Mouse (Mus musculus) embryonic fibroblast, embryonic 13.5 days (primary cell): ENCODE data around the gene Sema4b. TPM values are rescaled to one million over a fixed set of nuclear protein-coding genes. Genes with fewer than 3 reads are reported as not detected.

Experiments used
- H3K27ac ChIP-seq: 2 replicates; pipeline ENCODE4 v1.5.1; 2012; ENCODE audit warnings: low read length, control low read depth, inconsistent platforms; ENCODE audit not compliant: insufficient read depth
- H3K4me1 ChIP-seq: 2 replicates; pipeline ENCODE4 v1.6.1; 2011; ENCODE audit warnings: low read length; ENCODE audit not compliant: control insufficient read depth, insufficient read depth
- H3K4me3 ChIP-seq: 2 replicates; pipeline ENCODE4 v1.5.1; 2011; ENCODE audit warnings: mild to moderate bottlenecking, control low read depth, low read length; ENCODE audit not compliant: insufficient read depth
- CTCF ChIP-seq: IDR thresholded peaks from 2 replicates; pipeline ENCODE4 v1.5.1; 2011; ENCODE audit warnings: mild to moderate bottlenecking, control low read depth, low read length, moderate library complexity, borderline replicate concordance; ENCODE audit not compliant: insufficient read depth
- POLR2A ChIP-seq: IDR thresholded peaks from 2 replicates; pipeline ENCODE4 v1.6.1; 2011; ENCODE audit warnings: low read depth, mild to moderate bottlenecking, control low read depth, low read length, moderate library complexity
- polyA plus RNA-seq: library from polyadenylated mRNA; stranded (reverse); fragments of >200 nt; gene quantifications from 2 replicates; pipeline ENCODE4 v1.2.4, GENCODE M21; 2011; ENCODE audit warnings: low read depth; ENCODE audit not compliant: missing spikeins, insufficient read length

Gene Sema4b
- polyA plus RNA-seq, 1 experiment, result 6.4 TPM

DNA sequence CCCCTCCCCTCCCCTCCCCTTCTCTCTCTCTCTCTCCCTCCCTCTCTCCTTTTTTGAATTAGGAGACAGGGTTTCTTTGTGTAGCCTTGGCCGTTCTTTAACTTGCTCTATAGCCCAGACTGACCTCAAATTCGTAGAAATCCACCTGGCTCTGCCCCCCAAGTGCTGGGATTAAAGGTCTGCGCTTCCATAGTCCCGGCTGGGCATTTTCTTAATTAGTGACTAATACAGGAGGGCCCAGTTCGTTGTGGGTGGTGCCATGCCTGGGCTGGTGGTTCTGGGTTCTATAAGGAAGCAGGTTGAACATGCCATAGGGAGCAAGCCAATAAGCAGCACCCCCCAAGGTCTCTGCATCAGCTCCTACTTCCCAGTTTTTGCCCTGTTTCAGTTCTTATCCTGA, 2.7 kb upstream of the Sema4b start:
- Histone ChIP-seq H3K4me1 (no peaks in the 10 kb centered on the region), H3K27ac (no peak overlapping the region), H3K4me3 (no peak overlapping the region)
- no peak for TF ChIP-seq CTCF
- TF ChIP-seq POLR2A, result no peak

DNA sequence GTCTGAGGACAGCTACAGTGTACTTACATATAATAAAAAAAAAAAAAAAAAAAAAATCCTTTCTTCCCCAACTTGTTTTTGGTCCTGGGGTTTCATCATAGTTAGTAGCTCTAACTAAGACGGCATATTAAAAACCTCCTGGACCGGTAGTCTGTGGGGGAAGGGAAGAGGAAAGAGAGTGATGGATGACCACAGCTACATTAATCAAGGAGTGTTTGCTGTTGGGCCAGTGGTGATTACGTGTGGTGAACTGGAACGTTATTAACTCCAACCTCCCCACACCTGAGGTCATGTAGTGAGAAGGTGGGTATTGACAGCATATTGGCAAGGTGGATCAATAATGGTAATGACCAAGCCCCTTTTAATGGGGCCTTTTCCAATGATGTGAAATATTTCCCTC, 2.1 kb upstream of the Sema4b start:
- Histone ChIP-seq H3K4me1 (no peaks in the 10 kb centered on the region), H3K27ac (no peak overlapping the region), H3K4me3 (no peak overlapping the region)
- TF ChIP-seq POLR2A (no peak), CTCF (no peak)

DNA sequence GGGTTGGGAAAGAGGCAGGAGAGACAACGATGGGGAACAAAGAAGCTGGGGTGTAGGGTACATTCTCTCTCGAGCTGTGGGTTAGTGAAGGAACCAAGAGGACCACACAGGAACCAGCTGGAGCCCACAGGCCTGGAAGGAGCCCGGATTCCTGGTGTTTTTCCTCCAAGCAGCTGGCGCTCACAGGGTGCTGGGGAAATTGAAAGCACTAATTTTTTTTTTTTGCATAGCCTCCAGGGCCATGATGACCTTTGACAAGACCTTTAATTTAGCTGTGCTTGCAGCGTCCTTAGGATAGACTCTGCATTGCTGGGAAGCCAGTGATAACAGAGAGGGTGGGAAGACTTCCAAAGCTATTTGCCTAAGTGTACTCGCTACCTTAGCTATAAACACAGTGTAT, 1.7 kb upstream of the Sema4b start:
- H3K27ac ChIP-seq, result no peak overlapping the region
- no peak for TF ChIP-seq CTCF
- no peak for TF ChIP-seq POLR2A
- H3K4me3 ChIP-seq, result no peak overlapping the region

DNA sequence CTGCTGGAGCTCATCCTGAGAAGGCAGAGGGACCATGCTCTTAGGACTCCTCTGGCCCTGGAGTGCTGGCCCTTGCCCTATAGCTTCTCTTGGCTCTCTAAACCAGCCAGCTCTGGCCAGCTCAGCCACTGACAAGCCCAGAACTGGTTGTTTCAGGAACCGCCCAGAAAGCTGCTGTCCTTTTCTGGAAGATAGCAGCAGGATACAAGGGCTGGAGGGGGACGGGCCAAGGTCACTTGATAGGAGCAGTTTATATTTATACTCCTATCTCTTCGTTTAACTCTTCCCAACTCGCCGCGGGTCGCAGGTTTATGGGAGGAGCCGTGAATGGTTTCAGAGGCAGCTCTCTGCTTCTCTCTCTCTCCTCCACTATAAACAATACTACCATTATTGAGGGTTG, 620 bp upstream of the Sema4b start:
- no peak for TF ChIP-seq POLR2A
- TF ChIP-seq CTCF, result no peak
- Histone ChIP-seq H3K4me3 (no peak overlapping the region), H3K4me1 (no peaks in the 10 kb centered on the region), H3K27ac (no peak overlapping the region)

More for the DNA sequence above, 1.7 kb upstream of the Sema4b start:
- H3K4me1 ChIP-seq, result no peaks in the 10 kb centered on the region

DNA sequence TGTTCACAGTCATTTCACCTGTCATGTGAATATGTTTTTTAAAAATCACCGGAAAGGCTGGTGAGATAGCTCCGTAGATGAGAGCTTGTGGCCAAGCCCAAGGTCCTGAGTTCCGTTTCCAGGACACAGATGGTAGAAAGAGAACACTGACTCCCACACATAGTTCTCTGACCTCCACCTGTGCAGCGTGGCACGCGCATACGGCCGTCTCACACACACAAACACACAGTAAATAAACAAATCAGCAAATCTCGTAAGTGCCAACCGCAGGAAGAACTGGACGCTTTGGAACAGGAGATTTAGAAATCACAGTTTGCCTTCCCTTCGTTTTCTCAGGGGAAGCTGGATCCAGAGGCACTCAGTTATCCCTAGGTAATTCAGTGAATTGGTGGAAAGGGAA, 860 bp downstream of the Sema4b start:
- no peak overlapping the region for H3K27ac ChIP-seq
- TF ChIP-seq POLR2A, result no peak
- no peak for TF ChIP-seq CTCF
- H3K4me3 ChIP-seq, result peak overlapping the region; percentile 41; the same call in 1 of the 2 replicates
- 0 out of 2 replicates have a peak, but pooled peaks cover under 1% of the 10 kb centered on the region for H3K4me1 ChIP-seq

DNA sequence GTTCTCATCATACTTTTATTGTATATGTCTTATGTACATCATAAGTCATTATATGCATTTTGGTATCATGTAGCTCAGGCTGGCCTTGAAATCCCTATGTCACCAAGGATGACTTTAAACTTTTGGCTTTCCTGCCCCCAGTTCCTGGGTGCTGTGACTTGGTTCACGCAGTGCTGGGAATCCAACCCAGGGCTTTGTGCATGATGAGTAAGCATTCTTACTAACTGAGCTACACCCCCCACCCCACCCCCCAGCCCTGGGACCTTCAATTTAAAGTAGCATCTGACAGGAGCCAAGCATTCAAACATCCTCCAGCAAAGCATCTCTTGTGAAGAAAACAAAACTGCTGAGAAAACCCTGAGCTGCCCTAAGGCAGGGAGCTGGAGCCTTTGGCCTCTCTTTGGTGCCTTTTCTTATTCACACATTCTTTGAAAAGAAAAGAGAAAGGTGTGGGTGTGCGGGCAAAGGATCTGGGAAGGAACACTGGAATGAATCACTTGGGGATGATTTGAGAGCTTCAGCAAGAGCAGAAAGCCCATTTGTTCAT, 2.0 kb downstream of the Sema4b start:
- H3K4me1 ChIP-seq, result 0 out of 2 replicates have a peak, but pooled peaks cover 2% of the 10 kb centered on the region
- no peak overlapping the region for H3K4me3 ChIP-seq
- TF ChIP-seq POLR2A, result no peak
- TF ChIP-seq CTCF, result no peak
- no peak overlapping the region for H3K27ac ChIP-seq

DNA sequence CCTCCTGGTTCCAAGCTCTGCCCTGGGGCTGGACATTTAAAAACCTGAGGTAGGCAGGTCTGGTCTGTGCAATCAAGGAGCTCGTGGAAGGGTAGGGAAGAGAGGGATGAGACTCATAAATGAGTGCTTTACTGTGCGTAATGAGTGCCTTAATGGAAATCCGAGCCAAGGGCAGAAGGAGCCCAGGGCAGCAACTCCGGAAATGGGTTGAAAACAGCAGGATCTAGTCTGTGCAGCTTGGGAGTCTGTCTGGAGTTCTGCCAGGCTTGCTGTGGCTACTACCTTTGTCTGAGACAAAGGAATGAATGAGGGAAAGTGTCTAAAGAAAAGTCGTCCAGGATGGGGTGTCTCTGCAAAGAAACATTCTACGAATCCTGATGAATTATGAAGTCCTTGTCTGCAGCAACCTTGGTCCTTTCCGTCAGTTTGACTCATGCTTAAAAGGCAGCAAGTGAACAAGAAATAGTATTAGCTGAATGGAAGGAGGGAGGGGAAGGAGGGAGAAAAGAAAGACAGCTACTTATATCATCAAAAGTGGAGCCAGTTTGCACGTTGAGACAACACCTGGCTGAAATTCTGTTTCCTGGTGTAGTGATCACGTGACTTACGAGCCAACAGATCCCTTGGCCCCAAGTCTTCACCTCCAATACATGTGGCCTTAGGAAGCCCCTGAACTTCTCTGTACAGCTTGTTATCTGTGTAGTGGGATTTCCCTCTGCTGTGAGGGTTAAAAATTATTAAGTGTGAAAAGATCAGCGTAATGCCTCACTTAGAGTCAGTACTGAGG, 2.7 kb downstream of the Sema4b start:
- TF ChIP-seq CTCF (no peak), POLR2A (no peak)
- Histone ChIP-seq H3K4me1 (0 out of 2 replicates have a peak, but pooled peaks cover 2% of the 10 kb centered on the region), H3K27ac (no peak overlapping the region), H3K4me3 (no peak overlapping the region)

DNA sequence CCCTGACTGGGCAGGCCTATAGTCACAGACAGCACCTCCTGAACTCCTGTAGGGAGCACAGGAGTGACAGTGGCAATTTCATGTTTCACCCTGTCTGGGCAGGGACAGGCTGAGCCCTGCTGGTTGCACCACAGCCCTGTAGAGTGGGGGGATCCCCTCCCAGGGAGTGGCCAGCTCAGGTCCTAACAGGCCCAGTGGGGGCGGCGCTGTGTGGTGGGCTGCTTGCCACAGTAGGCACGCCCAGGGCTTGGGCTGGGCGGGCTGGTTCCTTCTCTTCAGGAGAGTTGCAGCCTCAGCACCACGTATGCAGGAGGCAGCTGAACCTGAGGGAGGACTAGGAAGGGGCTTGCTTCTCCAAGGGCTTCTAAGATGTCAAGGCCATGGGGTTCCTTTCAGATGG, 4.8 kb downstream of the Sema4b start:
- Histone ChIP-seq H3K4me3 (no peak overlapping the region), H3K4me1 (0 out of 2 replicates have a peak, but pooled peaks cover 2% of the 10 kb centered on the region), H3K27ac (no peak overlapping the region)
- TF ChIP-seq CTCF (no peak), POLR2A (no peak)

DNA sequence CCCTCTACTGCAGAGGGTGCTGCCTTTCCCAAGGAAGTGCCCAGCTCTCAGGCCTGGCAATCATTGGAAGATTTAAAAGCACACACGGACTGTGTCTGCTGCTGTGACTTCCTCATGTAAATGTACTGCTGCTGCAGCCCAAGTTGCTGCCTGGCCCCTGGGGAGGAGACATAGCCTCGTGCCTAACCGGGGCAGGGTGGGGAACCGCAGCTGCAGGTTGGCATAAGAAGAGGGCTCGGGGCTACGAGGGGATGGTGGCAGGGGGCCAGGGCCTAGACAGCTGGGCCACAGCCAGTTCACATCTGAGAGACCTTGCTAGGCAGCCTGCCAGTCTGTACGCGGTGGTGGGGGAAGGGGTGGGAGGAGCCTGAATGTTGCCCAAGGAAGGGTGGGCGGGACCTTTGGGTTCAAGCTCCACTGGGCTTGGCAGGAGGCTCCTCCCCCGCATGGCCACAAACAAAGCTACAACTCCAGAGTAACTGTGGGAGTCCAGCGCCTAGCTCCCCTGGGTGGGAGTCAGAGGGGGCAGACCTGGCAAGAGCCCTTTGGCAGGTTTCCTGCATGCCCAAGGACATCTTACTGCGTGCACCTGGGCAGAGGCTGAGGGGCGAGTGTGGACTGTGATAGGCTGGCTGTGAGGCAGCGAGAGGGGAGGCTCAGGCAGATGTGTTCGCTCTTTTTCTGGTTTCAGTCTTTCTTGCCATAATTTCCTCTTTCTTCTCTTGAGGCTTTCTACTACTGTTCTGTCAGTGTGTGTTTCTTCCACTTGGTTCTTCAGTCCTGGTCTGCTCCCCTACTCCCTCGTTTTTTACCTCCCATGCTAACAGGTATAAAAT, 5.8 kb downstream of the Sema4b start:
- Histone ChIP-seq H3K4me1 (0 out of 2 replicates have a peak, but pooled peaks cover 2% of the 10 kb centered on the region), H3K27ac (no peak overlapping the region), H3K4me3 (no peak overlapping the region)
- TF ChIP-seq CTCF (no peak), POLR2A (no peak)
